Mouse (Mus musculus) forebrain, embryonic 13.5 days (tissue): Measurements from ENCODE around the gene Iqgap2. TPM values are rescaled to one million over a fixed set of nuclear protein-coding genes. Genes with fewer than 3 reads are reported as not detected.

Experiments used
- ATAC-seq: fragments of 200-750 bp; cut with Nextera tagmentation; 2 replicates; pipeline ENCODE4 v1.8.0; 2017
- H3K27ac ChIP-seq: fragments of 300-500 bp; sonication (generic); 2 replicates; pipeline ENCODE4 v1.5.1; 2015; ENCODE audit warnings: inconsistent platforms, mild to moderate bottlenecking, moderate library complexity
- H3K27me3 ChIP-seq: fragments of 300-500 bp; sonication (generic); 2 replicates; pipeline ENCODE4 v1.6.1; 2015; ENCODE audit warnings: mild to moderate bottlenecking, inconsistent platforms
- H3K36me3 ChIP-seq: fragments of 300-500 bp; sonication (generic); 2 replicates; pipeline ENCODE4 v1.6.1; 2015; ENCODE audit warnings: mild to moderate bottlenecking, inconsistent platforms; ENCODE audit not compliant: poor library complexity, severe bottlenecking
- H3K4me1 ChIP-seq: fragments of 300-500 bp; sonication (generic); 2 replicates; pipeline ENCODE4 v1.6.1; 2015; ENCODE audit warnings: inconsistent platforms
- H3K4me2 ChIP-seq: fragments of 300-500 bp; sonication (generic); 2 replicates; pipeline ENCODE4 v1.6.1; 2015; ENCODE audit warnings: inconsistent platforms, mild to moderate bottlenecking, moderate library complexity
- H3K4me3 ChIP-seq: fragments of 300-500 bp; sonication (generic); 2 replicates; pipeline ENCODE4 v1.5.1; 2015; ENCODE audit warnings: mild to moderate bottlenecking, inconsistent platforms
- H3K9ac ChIP-seq: fragments of 300-500 bp; sonication (generic); 2 replicates; pipeline ENCODE4 v1.6.1; 2015; ENCODE audit warnings: mild to moderate bottlenecking, inconsistent platforms
- H3K9me3 ChIP-seq: fragments of 300-500 bp; sonication (generic); replicated peaks from 2 replicates; pipeline ENCODE4 v1.6.1; 2016; ENCODE audit warnings: inconsistent platforms
- WGBS: fragments of 180-500 bp; shearing (Covaris S2); methylation state at CpG from one replicate; pipeline ENCODE4 v1.1.7; 2015; 5-methylcytosine and 5-hydroxymethylcytosine counted together
- polyA plus RNA-seq: library from polyadenylated mRNA; unstranded; fragments of >200 nt; fragmentation: Nextera tagmentation; extraction: Ambion mirVana; gene quantifications from 2 replicates; pipeline ENCODE4 v1.2.1, GENCODE M21; 2015

The Iqgap2 gene
- polyA plus RNA-seq, result 9.1 and 9.9 TPM in 2 replicates

DNA sequence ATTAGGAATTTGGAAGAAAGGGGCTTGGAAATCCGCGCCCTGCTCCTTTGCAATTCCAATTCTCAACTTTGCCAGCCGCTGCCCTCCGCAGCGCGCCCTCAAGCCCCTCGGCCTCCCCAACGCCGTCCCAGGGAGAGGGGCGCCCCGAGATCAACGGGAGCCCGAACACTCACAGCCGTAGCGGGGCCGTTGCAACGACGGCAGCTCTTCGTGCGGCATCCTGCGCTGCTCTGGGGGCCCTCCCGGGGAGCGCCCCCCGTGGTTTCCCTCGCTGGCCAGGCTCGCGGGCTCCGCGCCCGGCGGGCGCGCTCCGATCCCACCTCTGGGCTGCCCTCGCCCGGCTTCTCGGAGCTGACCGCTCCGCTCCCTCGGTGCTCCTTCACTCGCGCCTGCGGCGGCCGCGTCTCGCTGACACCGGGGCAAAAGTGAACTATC, at the start of gene Iqgap2:
Gene Iqgap2 (minus strand): TSS at position 432 of the 435 bp plus-strand sequence.
- Histone ChIP-seq H3K9me3 (no peaks in the 10 kb centered on the region), H3K4me1 (peaks cover 32% of the 10 kb centered on the region), H3K36me3 (no peaks in the 10 kb centered on the region), H3K27me3 (0 out of 2 replicates have a peak, but pooled peaks cover 2% of the 10 kb centered on the region), H3K9ac (peak within 1 kb of the TSS; percentile 88), H3K4me2 (peak within 1 kb of the TSS; percentile 97), H3K4me3 (peak within 1 kb of the TSS; percentile 83), H3K27ac (peak within 1 kb of the TSS; percentile 48)
- WGBS, result under 1% methylated on average over 29 of the region's 48 CpGs
- peak; percentile 75 for ATAC-seq

DNA sequence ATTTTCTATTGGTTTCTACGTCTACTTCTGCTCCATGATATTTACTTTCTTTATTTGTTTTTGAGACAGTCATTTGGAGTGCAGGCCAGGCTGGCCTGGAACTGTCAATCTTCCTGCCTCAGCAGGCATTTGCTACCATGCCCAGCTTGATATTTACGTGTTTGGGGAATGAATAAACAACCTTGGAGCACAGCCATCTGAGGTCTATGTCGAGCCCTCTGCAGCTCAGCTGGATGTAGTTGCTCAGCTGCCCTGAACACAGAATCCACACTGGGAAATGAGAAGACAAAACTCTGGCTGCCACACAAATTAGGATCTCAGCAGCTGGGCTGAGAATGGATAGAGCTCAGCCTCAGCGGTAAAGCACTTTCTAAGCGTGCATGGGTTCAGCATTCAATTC, 49.1 kb upstream of the Iqgap2 start:
- H3K27ac ChIP-seq, result no peak overlapping the region

DNA sequence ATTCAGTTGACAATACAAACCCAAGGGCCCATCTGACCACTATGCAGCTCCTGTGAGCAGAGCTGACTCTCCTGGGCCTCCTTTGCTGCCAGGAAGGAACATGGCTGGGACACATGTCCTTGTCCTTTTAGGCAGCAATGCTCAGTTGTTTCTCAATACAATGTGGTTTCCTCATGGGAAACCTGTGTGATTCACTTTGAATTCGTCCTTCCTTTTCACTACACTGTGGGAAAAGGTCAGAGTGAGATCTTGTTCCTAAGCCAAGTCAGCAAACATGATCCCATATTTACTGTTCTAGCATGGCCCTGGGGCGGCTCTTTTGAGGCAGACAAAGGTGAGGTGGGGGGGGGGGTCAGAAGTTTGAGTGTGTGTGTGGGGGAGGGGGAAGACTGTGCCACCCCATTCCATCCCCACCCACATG, 32.5 kb upstream of the Iqgap2 start:
- Histone ChIP-seq H3K9ac (no peak overlapping the region), H3K36me3 (no peaks in the 10 kb centered on the region), H3K4me2 (no peak overlapping the region), H3K4me3 (no peak overlapping the region), H3K9me3 (0 out of 2 replicates have a peak, but pooled peaks cover 5% of the 10 kb centered on the region), H3K27me3 (no peaks in the 10 kb centered on the region), H3K27ac (no peak overlapping the region), H3K4me1 (no peaks in the 10 kb centered on the region)
- ATAC-seq, result no peak
- WGBS, result 84% methylated on average over 2 of the region's 2 CpGs

More for the DNA sequence above, 49.1 kb upstream of the Iqgap2 start:
- Histone ChIP-seq H3K4me2 (no peak overlapping the region), H3K9me3 (no peaks in the 10 kb centered on the region), H3K36me3 (no peaks in the 10 kb centered on the region), H3K9ac (no peak overlapping the region), H3K4me3 (no peak overlapping the region), H3K27me3 (no peaks in the 10 kb centered on the region), H3K4me1 (no peaks in the 10 kb centered on the region)
- WGBS, result 64% methylated on average over 5 of the region's 5 CpGs
- no peak for ATAC-seq

DNA sequence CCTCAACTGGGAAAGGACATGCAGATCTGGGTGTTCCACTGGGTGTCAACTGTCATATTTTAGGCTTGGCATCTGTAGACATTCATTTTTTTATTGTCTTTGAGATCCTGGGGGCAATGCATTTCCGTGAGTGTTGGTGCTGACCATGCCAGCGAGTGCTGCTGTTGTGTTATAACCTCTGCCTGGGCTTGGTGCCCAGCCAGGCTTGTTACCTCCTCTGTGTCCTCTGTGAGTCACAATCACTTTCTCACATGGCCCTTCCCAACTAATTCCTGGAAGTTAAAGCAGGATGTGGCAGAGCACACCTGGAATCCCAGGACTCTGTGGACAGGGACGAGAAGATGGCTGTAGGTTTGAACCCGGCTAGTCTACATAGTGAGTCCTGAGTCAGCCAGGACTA, 30.9 kb upstream of the Iqgap2 start:
- 89% methylated on average over 4 of the region's 4 CpGs for WGBS
- Histone ChIP-seq H3K9ac (no peak overlapping the region), H3K4me3 (no peak overlapping the region), H3K4me1 (no peaks in the 10 kb centered on the region), H3K36me3 (no peaks in the 10 kb centered on the region), H3K4me2 (no peak overlapping the region), H3K9me3 (0 out of 2 replicates have a peak, but pooled peaks cover 5% of the 10 kb centered on the region), H3K27ac (no peak overlapping the region), H3K27me3 (no peaks in the 10 kb centered on the region)
- ATAC-seq, result no peak

DNA sequence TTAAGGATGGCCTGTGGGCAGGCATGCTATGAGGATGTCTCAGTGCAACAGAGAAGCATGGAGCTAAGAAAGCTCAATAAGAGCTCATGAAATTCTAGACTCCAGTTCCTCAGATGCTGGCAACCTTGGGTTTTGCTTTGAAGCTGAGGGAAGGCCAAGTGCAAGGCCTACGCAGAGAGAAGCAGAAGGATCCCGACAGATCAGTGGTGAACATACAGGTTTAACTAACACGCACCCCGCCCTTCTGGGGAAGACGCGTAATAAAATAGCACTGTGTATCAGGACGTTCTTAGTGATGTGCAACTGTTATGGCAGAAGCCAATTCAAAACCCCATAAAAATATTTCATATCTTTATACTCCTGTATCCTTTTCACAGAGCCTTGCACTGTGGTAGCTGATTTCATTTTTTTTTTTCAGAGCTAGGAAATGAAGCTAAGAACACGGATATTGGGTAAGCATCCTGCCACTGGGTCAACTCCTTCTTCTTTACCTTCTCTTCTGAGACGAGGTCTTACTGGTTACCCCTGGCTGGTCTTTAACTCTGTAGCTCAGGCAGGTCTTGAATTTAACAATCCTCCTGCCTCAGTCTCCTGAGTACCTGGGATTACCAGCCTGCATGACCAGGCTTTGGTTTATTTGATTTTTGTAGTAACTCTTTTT, 27.0 kb upstream of the Iqgap2 start:
- H3K4me3 ChIP-seq, result no peak overlapping the region

DNA sequence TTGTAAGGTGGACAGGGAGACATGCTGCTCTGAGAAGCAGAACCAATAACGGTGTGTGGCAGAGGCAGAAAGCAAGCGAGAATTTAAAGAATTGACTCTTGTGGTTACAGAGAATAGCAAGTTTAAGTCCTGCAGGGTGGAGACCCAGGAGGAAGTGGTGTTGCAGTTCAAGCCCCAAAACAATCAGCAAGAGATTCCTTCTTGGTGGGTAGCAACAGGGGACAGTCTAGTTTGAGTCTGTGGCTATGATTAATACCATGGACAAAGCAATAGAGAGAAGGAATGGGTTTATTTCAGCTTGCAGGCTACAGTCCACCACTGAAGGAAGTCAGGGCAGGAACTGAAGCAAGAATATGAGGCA, 21.3 kb upstream of the Iqgap2 start:
- no peak for ATAC-seq

More for the DNA sequence above, 27.0 kb upstream of the Iqgap2 start:
- no peaks in the 10 kb centered on the region for H3K27me3 ChIP-seq
- no peaks in the 10 kb centered on the region for H3K4me1 ChIP-seq
- no peaks in the 10 kb centered on the region for H3K36me3 ChIP-seq
- no peak overlapping the region for H3K9ac ChIP-seq
- no peak overlapping the region for H3K4me2 ChIP-seq
- 92% methylated on average over 9 of the region's 9 CpGs for WGBS
- no peak for ATAC-seq
- H3K9me3 ChIP-seq, result 0 out of 2 replicates have a peak, but pooled peaks cover 5% of the 10 kb centered on the region
- no peak overlapping the region for H3K27ac ChIP-seq

DNA sequence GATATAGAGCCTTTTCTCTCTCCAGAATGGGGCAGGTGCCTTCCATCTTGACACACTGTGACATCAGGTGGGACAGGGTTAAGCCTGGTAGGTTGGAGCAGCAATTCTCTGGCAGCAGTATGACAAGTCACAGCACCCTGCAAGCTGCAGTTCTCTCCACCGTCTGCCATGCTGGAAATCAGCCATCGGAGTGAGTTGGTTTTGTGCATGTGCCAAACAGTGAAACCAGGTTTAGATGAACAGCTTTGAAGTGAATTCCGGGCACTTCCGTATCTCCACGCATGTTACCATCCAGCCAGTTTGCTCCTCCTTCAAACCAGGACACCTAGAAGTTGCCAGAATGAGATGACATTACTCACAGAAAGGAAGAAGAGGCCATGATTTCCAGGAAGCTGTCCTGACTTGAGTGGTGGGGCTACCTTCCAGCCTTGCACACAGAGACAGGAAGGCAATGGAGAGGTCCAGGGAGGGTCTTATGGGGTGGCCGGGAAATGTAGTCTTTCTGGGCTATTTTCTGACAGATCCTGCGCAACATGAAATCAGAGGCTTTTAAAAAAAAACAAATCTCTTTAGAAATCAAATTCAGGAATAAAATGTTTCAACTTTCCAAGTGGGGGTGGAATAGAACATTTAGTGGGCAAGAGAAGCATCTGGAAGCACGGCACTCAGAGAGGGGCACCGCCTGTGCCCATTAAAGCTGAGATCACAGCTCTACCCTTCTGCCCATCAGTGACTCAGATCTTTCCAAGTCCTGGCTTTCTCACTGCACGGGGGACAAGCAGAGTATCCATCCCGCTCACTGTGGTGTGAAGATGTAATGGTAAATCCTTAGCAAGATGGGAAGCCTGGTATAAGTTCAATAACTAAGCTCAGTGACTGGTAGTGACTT, 20.7 kb upstream of the Iqgap2 start:
- Histone ChIP-seq H3K27ac (peak overlapping the region; percentile 35; the same call in 1 of the 2 replicates), H3K9ac (no peak overlapping the region), H3K4me1 (0 out of 2 replicates have a peak, but pooled peaks cover 8% of the 10 kb centered on the region), H3K27me3 (no peaks in the 10 kb centered on the region), H3K4me2 (no peak overlapping the region), H3K4me3 (no peak overlapping the region), H3K9me3 (no peaks in the 10 kb centered on the region), H3K36me3 (no peaks in the 10 kb centered on the region)
- ATAC-seq, result peak; percentile 71
- 80% methylated on average over 11 of the region's 11 CpGs for WGBS

More for the DNA sequence above, 21.3 kb upstream of the Iqgap2 start:
- 0 out of 2 replicates have a peak, but pooled peaks cover 8% of the 10 kb centered on the region for H3K4me1 ChIP-seq
- H3K36me3 ChIP-seq, result no peaks in the 10 kb centered on the region
- no peak overlapping the region for H3K27ac ChIP-seq
- no peak overlapping the region for H3K4me2 ChIP-seq
- no peaks in the 10 kb centered on the region for H3K9me3 ChIP-seq
- H3K27me3 ChIP-seq, result no peaks in the 10 kb centered on the region
- no peak overlapping the region for H3K4me3 ChIP-seq
- WGBS, result 79% methylated on average over 2 of the region's 2 CpGs
- H3K9ac ChIP-seq, result no peak overlapping the region

DNA sequence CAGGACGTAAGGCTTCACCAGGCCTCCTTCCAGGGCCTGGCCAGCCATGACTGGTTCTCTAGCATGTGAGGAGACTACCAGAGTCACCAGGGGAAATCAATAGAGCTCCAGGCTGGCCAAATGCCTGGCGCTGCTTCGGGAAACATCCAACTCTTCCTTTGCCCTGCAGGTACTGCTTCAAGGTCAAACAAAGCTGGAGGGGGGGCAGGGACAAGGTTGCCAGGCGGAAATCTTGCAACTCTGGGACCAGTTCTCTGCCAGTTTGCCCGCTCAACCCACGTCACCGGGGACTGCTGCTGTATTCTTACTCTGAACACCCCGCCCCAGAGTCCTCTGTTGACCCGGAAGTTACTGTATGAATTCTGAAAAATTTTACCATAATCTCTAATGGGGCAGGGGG, 18.5 kb upstream of the Iqgap2 start:
- no peak for ATAC-seq
- H3K4me1 ChIP-seq, result 0 out of 2 replicates have a peak, but pooled peaks cover 8% of the 10 kb centered on the region
- no peaks in the 10 kb centered on the region for H3K27me3 ChIP-seq
- H3K9ac ChIP-seq, result no peak overlapping the region
- no peaks in the 10 kb centered on the region for H3K36me3 ChIP-seq
- no peak overlapping the region for H3K4me3 ChIP-seq
- H3K4me2 ChIP-seq, result no peak overlapping the region
- H3K27ac ChIP-seq, result no peak overlapping the region
- WGBS, result 85% methylated on average over 9 of the region's 9 CpGs
- H3K9me3 ChIP-seq, result no peaks in the 10 kb centered on the region

DNA sequence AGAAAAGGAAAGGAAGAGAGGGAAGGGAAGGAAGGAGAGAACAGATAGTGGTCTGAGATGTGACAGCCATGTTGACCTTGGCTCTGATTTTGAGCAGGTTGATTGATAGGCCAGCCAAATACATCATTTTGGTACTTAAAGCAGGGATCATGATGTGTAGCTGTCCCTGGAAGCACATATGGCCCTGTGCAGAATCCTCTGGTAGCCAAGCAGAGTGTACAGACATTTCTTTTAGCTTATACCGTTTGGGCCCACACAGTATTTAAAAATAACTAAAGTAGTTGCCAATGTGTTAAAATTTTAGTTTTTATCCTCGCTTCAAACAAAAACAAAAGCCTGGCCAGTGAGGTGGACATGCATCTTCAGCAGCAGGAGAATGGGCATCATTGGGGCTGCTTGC, 17.5 kb upstream of the Iqgap2 start:
- Histone ChIP-seq H3K9ac (no peak overlapping the region), H3K36me3 (no peaks in the 10 kb centered on the region), H3K27me3 (no peaks in the 10 kb centered on the region), H3K9me3 (no peaks in the 10 kb centered on the region), H3K4me2 (no peak overlapping the region), H3K4me3 (no peak overlapping the region), H3K4me1 (0 out of 2 replicates have a peak, but pooled peaks cover 8% of the 10 kb centered on the region), H3K27ac (no peak overlapping the region)
- ATAC-seq, result no peak
- 75% methylated on average over 2 of the region's 2 CpGs for WGBS

DNA sequence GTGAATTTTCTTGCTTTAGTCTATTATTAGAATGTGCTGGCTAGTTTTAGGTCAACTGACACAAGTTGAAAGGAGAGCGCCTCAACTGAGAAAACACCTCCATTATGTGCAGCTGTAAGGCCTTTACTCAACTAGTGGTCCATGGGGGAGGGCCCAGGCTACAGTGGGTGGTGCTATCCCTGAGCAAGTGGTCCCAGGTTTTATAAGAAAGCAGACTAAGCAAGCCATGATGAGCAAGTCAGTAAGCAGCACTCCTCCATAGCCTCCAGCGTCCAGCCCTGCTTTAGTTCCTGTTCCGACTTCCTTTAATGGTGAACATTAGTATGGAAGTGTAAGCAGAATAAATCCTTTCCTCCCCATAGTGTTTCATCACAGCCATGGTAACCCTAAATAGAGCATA, 11.0 kb upstream of the Iqgap2 start:
- no peaks in the 10 kb centered on the region for H3K9me3 ChIP-seq
- no peaks in the 10 kb centered on the region for H3K4me1 ChIP-seq
- no peak overlapping the region for H3K4me3 ChIP-seq
- H3K27ac ChIP-seq, result no peak overlapping the region
- 95% methylated on average over 3 of the region's 3 CpGs for WGBS
- H3K36me3 ChIP-seq, result no peaks in the 10 kb centered on the region
- ATAC-seq, result no peak
- no peak overlapping the region for H3K4me2 ChIP-seq
- H3K9ac ChIP-seq, result no peak overlapping the region
- no peaks in the 10 kb centered on the region for H3K27me3 ChIP-seq

DNA sequence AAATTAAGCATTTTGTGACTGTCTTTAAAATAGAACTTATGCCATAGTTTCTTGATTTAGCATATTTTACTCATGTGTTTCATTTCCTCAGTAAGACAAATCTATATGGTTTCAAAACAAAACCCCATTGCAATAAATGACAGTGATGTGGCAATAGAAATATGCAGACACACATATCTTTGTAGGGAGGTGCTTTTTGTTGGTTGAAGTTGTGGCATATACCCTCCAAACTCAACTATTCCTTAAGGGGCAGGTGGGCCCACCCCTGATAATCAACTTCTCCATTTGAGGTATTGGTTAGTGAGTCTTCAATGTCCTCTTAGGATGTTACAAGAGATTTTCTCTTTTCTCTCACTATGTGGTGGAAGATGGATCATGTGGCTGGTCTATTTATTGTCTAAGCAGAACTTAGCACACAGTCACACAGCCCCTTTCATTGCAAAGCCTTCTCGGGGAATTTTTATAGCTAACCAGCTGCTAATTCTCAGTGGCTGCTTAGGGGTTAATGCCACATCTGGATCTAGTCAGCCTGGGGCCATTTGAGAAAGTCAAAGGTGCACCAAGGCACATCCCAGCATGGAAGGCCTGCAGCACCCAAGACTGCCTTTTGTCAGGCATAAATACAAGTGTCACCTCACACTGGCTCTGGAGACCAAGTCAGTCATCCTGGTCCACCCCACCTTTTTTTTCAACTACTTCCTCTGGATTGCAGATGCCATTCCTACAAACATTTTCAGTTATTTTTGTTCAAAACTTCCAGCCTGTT, 8.3 kb upstream of the Iqgap2 start:
- no peak for ATAC-seq
- H3K36me3 ChIP-seq, result no peaks in the 10 kb centered on the region
- H3K4me3 ChIP-seq, result no peak overlapping the region
- no peak overlapping the region for H3K27ac ChIP-seq
- WGBS, result 83% methylated on average over 1 of the region's 1 CpGs
- no peak overlapping the region for H3K9ac ChIP-seq
- H3K4me1 ChIP-seq, result no peaks in the 10 kb centered on the region
- no peaks in the 10 kb centered on the region for H3K9me3 ChIP-seq
- H3K27me3 ChIP-seq, result no peaks in the 10 kb centered on the region
- no peak overlapping the region for H3K4me2 ChIP-seq
